Mouse (Mus musculus) myocyte (in vitro differentiated cells): ENCODE measurements around the gene Tmem191c.

Experiments
- CEBPB ChIP-seq: IDR thresholded peaks from 2 replicates; pipeline ENCODE4 v1.6.1; 2011; ENCODE audit warnings: mild to moderate bottlenecking, moderate library complexity; ENCODE audit not compliant: poor library complexity, insufficient read depth, severe bottlenecking
- E2F4 ChIP-seq: IDR thresholded peaks from one replicate; pipeline ENCODE4 v1.6.1; 2011; ENCODE audit warnings: mild to moderate bottlenecking, control low read depth, moderate library complexity; ENCODE audit not compliant: insufficient read depth
- MAX ChIP-seq: IDR thresholded peaks from one replicate; pipeline ENCODE4 v1.6.1; 2011; ENCODE audit warnings: low read depth, mild to moderate bottlenecking, control low read depth
- MYOG ChIP-seq, 3 experiments: IDR thresholded peaks; one replicate each; pipeline ENCODE4 v1.6.1; 2011; ENCODE audit warnings: control low read depth in 2 of 3, low read depth in 2 of 3, mild to moderate bottlenecking in 2 of 3; ENCODE audit not compliant: insufficient read length in 2 of 3, control insufficient read depth in 1 of 3, insufficient read depth in 1 of 3
- POLR2A ChIP-seq: IDR thresholded peaks from one replicate; pipeline ENCODE4 v1.6.1; 2011; ENCODE audit warnings: low read depth, mild to moderate bottlenecking, control low read depth, moderate library complexity; ENCODE audit not compliant: insufficient read length
- POLR2AphosphoS2 ChIP-seq: IDR thresholded peaks from one replicate; pipeline ENCODE4 v1.6.1; 2011; ENCODE audit warnings: low read depth, control low read depth; ENCODE audit not compliant: insufficient read length
- REST ChIP-seq: IDR thresholded peaks from one replicate; pipeline ENCODE4 v1.6.1; 2011; ENCODE audit warnings: mild to moderate bottlenecking, control low read depth, moderate library complexity; ENCODE audit not compliant: insufficient read depth, insufficient read length
- SRF ChIP-seq: IDR thresholded peaks from one replicate; pipeline ENCODE4 v1.6.1; 2011; ENCODE audit warnings: low read depth; ENCODE audit not compliant: control insufficient read depth, insufficient read length
- TCF12 ChIP-seq: IDR thresholded peaks from one replicate; pipeline ENCODE4 v1.6.1; 2011; ENCODE audit warnings: mild to moderate bottlenecking, control low read depth; ENCODE audit not compliant: poor library complexity, insufficient read depth, severe bottlenecking
- TCF3 ChIP-seq: IDR thresholded peaks from one replicate; pipeline ENCODE4 v1.6.1; 2011; ENCODE audit warnings: low read depth, control low read depth; ENCODE audit not compliant: insufficient read length
- USF1 ChIP-seq: IDR thresholded peaks from one replicate; pipeline ENCODE4 v1.6.1; 2011; ENCODE audit warnings: low read depth, mild to moderate bottlenecking, control low read depth, moderate library complexity

- no peak for TF ChIP-seq POLR2A
- TF ChIP-seq USF1 = no peak
- no peak for TF ChIP-seq TCF3
- no peak for TF ChIP-seq MAX
- no peak for TF ChIP-seq POLR2AphosphoS2
- no peak for TF ChIP-seq REST
- no peak for TF ChIP-seq E2F4
- TF ChIP-seq SRF = no peak
- no peak for TF ChIP-seq TCF12
- TF ChIP-seq CEBPB = no peak
- no peak for TF ChIP-seq MYOG (IDR thresholded peaks at IDR 0.05; ENCODE audit: control insufficient read depth in 1 of 3, insufficient read depth in 1 of 3, insufficient read length in 2 of 3, low read depth in 2 of 3)
Measured at GRCm38 (mm10) chr16:17271856-17272255, 4.0 kb upstream of the Tmem191c start.
